Mouse (Mus musculus) cerebellum, adult 18-20 months (tissue): ENCODE data around the gene Defb35.
A peak's percentile ranks its signal among the peaks of the same experiment; 100 is the strongest.
"Not testable (repeated sequence)": the region's sequence is repeated elsewhere in the genome, so short reads cannot be mapped to it uniquely, and the experiment has no call there.

ENCODE experiments used
- DNase-seq, 2 experiments: peaks; one replicate each; pipeline ENCODE4 v3.0.0; 2021

Defb35 gene

DNA sequence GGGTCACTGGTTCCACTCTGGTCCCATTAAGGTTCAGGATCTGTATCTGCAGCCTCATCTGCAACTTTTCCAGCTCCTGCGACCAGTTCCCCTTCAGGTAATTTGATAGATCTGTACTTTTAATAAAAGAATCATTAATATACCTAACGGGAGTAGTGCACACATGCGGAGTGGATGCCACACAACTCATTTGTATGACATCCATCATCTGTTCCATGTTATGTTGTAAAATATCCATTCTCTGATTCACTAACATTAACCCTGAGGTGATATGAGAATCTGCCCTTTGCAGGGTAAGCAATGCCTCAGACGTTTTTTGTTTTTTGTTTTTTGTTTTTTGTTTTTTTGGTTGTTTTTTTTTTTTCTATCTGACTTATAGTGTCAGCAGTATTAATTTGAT, at the start of gene Defb35:
Gene Defb35, plus strand, starts transcription at position 301 of the 400 bp plus-strand sequence.
- not testable (repeated sequence) for DNase-seq

GRCm38 (mm10) chr8:21906290-21906689, 31.9 kb upstream of the Defb35 start, which contains the start of gene Defb11:
Gene Defb11, minus strand, starts transcription at chr8:21906412.
- DNase-seq: not testable (repeated sequence)

DNA sequence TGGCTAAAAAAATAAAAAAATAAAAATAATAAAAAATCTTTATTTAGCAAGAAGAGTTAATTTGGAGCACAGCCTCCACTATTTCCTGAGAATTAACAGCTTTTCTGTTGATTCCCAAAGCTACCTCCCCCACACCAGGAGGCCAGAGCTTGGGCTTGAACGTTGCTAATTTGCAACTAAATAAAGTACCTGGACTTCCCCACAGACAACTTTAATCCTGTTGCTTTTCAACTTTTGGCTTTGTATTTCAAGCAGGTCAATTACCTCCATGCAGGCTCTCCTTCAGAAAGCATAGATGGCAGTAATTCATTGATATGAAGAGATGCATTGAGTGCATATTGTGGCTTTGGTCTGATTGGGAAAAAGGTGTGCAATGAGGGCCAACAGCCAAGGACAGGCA, 26.2 kb upstream of the Defb35 start:
- no peak for DNase-seq

DNA sequence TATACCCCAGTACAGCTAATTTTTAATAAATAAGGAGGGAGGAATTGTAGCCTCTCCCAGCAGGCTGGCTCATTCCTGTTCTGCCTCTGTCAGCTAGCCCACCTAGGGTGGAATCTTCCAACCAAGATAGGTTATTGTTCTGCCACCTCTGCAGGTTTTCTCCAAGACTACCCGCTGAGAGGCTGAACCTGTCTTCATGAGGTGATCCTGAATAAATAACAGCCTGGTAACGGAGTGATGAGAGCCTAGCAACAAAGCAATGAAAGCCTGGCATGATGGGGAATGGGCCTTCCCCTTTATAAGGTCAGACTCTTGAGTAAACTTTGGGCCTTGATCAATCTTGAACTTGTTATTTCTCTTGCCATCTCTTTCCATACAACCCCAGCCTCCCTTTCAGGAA, 25.6 kb upstream of the Defb35 start:
- DNase-seq: no peak

GRCm38 (mm10) chr8:21915625-21916024, 22.5 kb upstream of the Defb35 start:
- DNase-seq: no peak

- DNase-seq: not testable (repeated sequence)
Measured at GRCm38 (mm10) chr8:21930754-21931153, 7.4 kb upstream of the Defb35 start.

DNA sequence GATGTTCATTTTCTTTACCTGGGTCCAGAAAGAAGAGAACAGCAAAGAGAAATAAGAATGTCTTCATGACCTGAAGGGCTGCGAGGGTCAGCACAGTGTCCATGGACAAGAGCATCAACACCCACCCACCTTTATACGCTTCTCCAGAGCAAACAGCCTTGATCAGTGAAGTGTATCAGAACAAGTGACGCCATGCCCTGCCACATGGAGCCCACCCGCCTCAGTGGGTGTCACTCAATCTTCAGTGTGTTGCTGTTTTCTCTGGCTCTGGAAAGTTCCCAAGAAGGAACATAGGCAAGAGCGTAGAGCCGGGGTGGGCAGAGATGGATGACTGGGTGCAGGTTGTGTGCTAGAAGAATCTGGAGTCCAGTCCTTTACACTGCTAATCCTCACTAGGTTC, 5.5 kb upstream of the Defb35 start, which contains the start of gene Defb15:
Gene Defb15, minus strand, starts transcription at position 101 of the 400 bp plus-strand sequence.
- no peak for DNase-seq

DNA sequence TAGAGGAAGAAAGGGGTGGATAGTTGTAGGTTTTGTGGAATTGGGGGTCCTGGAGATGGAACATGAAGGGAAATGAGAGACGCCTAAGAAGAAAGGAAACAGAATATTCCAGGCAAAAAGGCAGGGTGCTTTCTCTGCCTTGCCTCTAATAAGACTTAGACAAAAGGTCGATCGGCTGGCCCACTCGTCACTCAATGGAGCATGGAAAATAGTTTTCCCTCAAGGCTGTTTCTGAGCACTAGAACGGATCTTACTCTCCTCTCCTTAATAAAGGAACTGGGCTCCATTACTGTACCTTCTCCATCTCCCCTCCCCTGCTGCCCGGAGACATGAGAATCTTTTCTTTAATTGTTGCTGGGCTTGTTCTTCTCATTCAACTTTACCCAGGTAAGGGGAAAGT, 8.3 kb downstream of the Defb35 start, which contains the start of gene Defb13:
Gene Defb13, plus strand, starts transcription at position 301 of the 400 bp plus-strand sequence.
- DNase-seq: no peak

GRCm38 (mm10) chr8:21947311-21948017, 9.3 kb downstream of the Defb35 start:
- no peak for DNase-seq

DNA sequence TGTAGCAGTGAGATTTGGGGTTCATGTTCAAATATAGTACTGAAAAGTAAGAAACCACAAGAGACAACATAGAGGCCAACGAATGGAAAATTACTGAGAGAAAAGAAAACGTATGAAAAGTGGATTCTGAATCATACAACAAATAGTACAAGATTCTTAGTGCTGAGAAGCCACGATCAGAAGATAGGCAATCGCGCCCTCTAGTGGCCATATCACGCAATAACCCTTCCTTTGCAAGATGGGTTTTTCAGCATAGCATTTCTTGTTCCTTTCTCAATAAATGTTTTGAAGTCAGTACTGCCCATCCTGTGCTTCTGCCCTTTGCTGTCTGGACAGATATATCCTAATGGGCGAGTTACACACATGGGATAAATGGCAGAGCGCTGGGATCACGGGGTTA, 17.2 kb downstream of the Defb35 start:
- peak; percentile 8 to 19 for DNase-seq

GRCm38 (mm10) chr8:21956336-21956735, 18.2 kb downstream of the Defb35 start:
- DNase-seq: no peak

DNA sequence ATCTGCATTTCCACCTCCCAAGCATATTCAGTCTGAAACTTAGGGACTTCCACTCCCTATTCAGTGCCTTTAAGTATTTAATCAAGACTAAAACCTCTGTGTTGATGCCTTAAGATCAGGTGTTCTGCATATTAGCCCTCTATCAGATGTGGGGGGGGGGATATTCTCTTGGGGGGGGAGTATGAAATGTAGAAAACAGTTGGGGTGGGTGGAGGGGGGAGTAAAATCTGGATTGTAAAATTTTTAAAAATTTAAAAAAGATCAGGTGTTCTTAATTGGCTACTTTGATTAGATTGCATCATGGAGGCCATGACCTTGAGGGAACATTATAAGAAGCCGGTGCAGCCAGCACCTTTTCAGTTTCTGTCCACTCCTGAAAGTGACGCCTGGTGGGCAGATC, 20.3 kb downstream of the Defb35 start, which contains the start of gene Fam90a1a:
Gene Fam90a1a, plus strand, starts transcription at position 301 of the 400 bp plus-strand sequence.
- no peak for DNase-seq

- no peak for DNase-seq
Measured at GRCm38 (mm10) chr8:21966646-21967045, 28.5 kb downstream of the Defb35 start.

- no peak for DNase-seq
Measured at GRCm38 (mm10) chr8:21969475-21969874, 31.3 kb downstream of the Defb35 start, which contains the start of gene Ccdc70. Gene Ccdc70, plus strand, starts transcription at chr8:21969775.

- DNase-seq: peak in 1 of 2 experiments; percentile 13
Measured at GRCm38 (mm10) chr8:21978193-21978592, 40.0 kb downstream of the Defb35 start.

DNA sequence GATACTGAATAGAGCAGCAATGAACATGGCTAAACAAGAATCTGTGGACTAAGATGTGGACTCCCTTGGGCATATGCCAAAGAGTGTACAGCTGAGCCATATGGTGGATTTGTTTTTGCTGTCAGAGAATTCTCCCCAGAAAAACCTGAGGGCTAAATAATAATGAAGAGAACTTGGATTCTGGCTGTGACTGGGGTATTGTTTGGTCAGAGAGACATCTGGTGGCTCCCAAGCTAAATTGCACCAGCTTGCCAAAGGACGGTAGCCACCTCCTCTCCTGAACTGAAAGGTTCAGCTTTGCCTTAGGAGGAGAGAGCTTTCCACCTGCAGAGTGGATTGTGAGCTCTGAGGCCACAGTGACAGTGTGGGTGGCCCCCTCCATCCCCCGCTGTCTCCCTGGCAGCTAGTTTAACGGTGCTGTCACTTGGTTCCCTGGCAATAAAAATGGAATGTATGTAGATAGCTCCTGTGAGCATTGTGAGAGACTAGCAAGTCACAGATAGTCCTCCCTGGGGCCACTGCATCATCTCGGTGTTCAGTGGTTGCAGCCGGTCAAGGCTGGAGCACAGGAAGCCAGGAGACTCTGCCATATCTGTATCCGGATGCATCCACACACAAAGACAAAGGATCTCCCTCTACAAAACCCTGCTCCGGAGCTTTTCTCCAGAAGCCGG, 43.6 kb downstream of the Defb35 start:
- peak; percentile 37 to 38 for DNase-seq
